Mouse (Mus musculus) mesoderm, embryonic 11.5 days (tissue): ENCODE measurements around the gene Pdss2.

Experiments used
- DNase-seq: peaks from one replicate; pipeline ENCODE4 v3.0.0-alpha.2; 2012; ENCODE audit warnings: low read depth, low spot score

Pdss2 gene

GRCm38 (mm10) chr10:43434326-43434725 is 213.0 kb downstream of the Pdss2 start:
- DNase-seq, result no peak

- no peak for DNase-seq
Measured at GRCm38 (mm10) chr10:43435757-43436156, 214.5 kb downstream of the Pdss2 start.

- DNase-seq, result peak; percentile 64
Measured at GRCm38 (mm10) chr10:43439492-43439941, 218.2 kb downstream of the Pdss2 start.

- DNase-seq, result peak; percentile 48
Measured at GRCm38 (mm10) chr10:43440050-43440449, 218.8 kb downstream of the Pdss2 start.

GRCm38 (mm10) chr10:43440981-43441740 is 219.9 kb downstream of the Pdss2 start:
- DNase-seq, result no peak

- no peak for DNase-seq
Measured at GRCm38 (mm10) chr10:43448656-43449055, 227.4 kb downstream of the Pdss2 start.

GRCm38 (mm10) chr10:43451848-43452662 is 230.8 kb downstream of the Pdss2 start:
- peak; percentile 75 for DNase-seq

- DNase-seq, result no peak
Measured at GRCm38 (mm10) chr10:43452663-43452996, 231.3 kb downstream of the Pdss2 start.

- DNase-seq, result no peak
Measured at GRCm38 (mm10) chr10:43454219-43454618, 232.9 kb downstream of the Pdss2 start.

- DNase-seq, result no peak
Measured at GRCm38 (mm10) chr10:43454671-43455070, 233.4 kb downstream of the Pdss2 start.

- DNase-seq, result no peak
Measured at GRCm38 (mm10) chr10:43462821-43463220, 241.5 kb downstream of the Pdss2 start.

- no peak for DNase-seq
Measured at GRCm38 (mm10) chr10:43463227-43463626, 241.9 kb downstream of the Pdss2 start.

GRCm38 (mm10) chr10:43466223-43466622 is 244.9 kb downstream of the Pdss2 start:
- no peak for DNase-seq

- no peak for DNase-seq
Measured at GRCm38 (mm10) chr10:43467659-43468058, 246.4 kb downstream of the Pdss2 start.

- DNase-seq, result no peak
Measured at GRCm38 (mm10) chr10:43468293-43468692, 247.0 kb downstream of the Pdss2 start.

- no peak for DNase-seq
Measured at GRCm38 (mm10) chr10:43475376-43475775, 254.1 kb downstream of the Pdss2 start.

- DNase-seq, result peak; percentile 50
Measured at GRCm38 (mm10) chr10:43477459-43477858, 256.2 kb downstream of the Pdss2 start.

- DNase-seq, result peak; percentile 77
Measured at GRCm38 (mm10) chr10:43477865-43478681, 256.8 kb downstream of the Pdss2 start.

- DNase-seq, result peak; percentile 73
Measured at GRCm38 (mm10) chr10:43478751-43479435, 257.6 kb downstream of the Pdss2 start, which contains the start of gene Bend3. Gene Bend3 (plus strand): TSS chr10:43478831.

GRCm38 (mm10) chr10:43479436-43480157 is 258.3 kb downstream of the Pdss2 start:
- DNase-seq, result peak; percentile 89
